Mouse (Mus musculus): ENCODE results near the gene Celf2. TPM values are rescaled to one million over a fixed set of nuclear protein-coding genes. Genes with fewer than 3 reads are reported as not detected.

Gene Celf2
- total RNA-seq, 2 experiments from 2014 or later, result 20.0 to 40.5 TPM

DNA sequence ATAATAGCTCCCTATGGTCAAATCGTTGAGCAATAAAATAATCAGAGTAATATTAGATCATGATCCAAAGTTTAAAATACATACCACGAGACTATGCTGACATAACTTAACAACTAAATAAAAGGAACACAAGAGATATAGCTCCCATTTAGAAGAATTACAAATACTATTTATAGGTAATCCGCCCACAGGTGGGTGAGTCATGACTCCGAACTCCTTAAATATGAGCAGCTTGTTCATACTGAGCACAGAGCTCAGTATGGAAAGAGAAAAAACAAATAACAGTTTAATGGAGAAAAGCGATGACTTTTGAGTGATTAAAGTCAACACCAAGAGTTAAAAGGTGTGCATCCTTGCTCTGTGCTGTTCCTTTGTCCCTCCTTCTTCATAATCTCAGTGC, 458.3 kb downstream of the Celf2 start:
- ATAC-seq (replicated peaks; ENCODE audit: low FRiP score, poor library complexity, severe bottlenecking), result no peak

DNA sequence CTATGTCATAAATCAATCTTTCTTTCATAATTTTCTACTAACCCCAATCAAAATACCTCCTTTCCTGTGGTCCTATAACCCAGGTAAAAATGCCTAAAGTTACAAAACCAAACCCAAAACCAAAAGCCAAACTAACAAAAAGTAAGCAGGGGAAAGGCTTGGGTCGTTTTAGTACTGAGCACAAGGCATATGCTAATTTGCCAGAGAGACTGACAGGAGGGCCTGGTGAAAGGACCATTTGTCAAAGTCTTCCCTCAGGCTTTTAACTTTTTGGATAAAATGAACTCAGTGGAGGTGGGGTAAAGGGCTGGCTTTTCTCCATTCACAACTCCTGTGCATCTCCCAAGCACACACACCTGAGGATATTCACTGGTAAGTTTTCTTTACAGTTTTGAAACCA, 463.2 kb downstream of the Celf2 start:
- no peak for ATAC-seq (replicated peaks; ENCODE audit: low FRiP score, poor library complexity, severe bottlenecking)

DNA sequence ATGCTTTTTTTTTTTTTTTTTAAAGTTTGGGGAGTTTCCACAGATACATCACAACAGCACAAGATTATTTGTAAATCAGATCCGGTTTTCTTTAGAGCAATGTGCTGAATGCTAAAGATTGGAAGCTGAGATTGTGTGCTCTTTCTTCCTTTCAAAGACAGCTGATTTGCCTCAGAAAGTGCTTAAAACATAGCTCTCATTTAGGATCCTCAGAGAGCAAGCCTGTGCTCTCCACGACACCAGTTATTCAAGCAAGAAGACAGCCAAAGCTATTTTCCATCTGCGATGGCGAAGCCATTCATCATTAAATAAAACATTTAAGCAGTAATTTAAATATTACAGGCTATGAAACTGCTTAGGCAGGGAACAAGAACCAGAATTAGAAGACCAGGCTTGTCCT, 463.8 kb downstream of the Celf2 start:
- ATAC-seq (replicated peaks; ENCODE audit: low FRiP score, poor library complexity, severe bottlenecking), result no peak

DNA sequence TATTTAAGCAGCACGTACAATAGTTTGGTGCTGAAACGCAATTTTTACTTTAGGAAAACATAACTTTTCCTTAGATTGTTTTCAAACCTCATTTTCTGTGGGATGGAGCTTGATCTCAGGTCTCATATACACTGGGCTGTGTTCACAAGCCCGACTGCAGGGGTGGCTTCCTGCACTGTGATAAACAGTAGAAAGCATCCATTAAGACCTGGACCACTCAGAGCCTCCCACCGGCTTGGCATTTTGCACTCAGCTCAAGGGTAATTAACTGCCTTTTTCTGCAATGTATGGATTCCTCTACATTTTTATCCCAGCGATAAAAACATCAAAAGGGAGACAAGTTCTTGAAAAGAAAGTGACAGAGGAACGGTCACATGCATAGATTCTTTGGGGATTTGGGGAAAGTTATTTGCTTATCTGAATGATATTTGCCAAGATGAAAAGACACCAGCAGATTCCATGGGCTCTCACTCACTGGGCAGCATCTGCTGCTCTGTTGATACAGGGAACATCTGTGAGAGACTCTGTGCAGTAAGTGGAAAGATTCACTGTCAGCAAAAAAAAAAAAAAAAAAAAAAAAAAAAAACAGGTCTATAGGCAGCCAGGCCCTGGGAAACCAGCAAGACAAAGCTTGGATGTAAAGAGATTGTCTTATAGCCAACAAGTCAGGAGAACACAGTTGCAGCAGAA, 465.4 kb downstream of the Celf2 start:
- no peak for ATAC-seq (replicated peaks; ENCODE audit: low FRiP score, poor library complexity, severe bottlenecking)

GRCm38 (mm10) chr2:7040940-7041339, 468.4 kb downstream of the Celf2 start:
- ATAC-seq (replicated peaks; ENCODE audit: low FRiP score, poor library complexity, severe bottlenecking), result no peak

GRCm38 (mm10) chr2:7038991-7039390, 470.4 kb downstream of the Celf2 start:
- no peak for ATAC-seq (replicated peaks; ENCODE audit: low FRiP score, poor library complexity, severe bottlenecking)

DNA sequence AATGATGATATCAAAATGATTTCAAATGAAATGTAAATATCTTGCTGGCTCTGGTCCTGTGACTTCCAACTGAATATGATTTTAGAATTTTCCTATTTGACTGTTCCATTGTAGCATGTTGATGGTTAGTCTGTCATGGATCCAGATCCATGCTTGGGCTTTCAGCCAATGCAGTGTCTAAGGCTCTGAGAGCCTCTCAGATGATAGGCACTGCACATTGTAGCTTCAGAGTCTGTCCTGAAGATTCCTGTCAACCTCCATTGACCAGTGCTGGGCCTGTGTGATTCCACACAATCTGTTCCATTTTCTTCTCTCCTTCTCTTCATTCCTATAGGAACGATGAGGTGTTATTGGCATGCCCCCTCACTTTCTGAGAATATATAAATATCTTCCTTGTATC, 478.0 kb downstream of the Celf2 start:
- no peak for ATAC-seq (replicated peaks; ENCODE audit: low FRiP score, poor library complexity, severe bottlenecking)

DNA sequence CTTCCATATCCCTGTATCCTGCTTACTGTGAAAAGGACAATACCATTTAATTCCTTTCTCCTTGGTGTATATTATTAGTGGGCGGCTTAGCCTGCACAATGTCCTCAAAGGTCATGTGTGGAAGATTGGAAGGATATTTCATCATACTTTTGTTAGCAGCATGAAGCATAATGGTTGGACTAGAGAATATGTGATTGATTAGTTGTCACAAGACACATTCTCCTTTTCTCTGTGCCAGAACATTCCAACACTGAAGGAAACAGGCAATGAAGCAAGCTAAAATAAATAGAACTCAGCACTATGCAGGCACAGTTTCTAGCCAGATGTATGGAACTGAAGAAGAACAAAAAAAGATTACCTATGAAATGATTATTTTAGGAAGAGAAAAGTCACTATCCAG, 482.6 kb downstream of the Celf2 start:
- ATAC-seq (replicated peaks; ENCODE audit: low FRiP score, poor library complexity, severe bottlenecking), result no peak

- ATAC-seq (replicated peaks; ENCODE audit: low FRiP score, poor library complexity, severe bottlenecking), result no peak
Observed at GRCm38 (mm10) chr2:7025594-7025993, 483.8 kb downstream of the Celf2 start.

DNA sequence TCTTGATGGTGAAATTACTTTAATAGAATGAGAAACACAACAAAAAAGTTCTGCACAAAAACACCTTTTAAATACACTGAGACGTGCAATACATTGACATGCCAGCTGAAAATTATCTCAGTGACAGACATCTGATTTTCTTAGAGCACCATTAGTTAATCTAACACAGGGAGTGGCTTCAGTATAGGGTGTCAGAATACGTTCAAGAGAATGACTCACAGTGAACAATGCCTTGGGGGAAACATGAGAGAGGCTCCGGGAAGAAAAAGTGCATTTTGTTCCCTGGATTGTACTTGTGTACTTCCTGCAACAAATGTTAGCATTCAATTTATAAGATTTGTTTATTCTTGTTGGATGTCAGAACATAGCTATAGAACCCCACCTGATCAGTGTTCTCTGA, 487.2 kb downstream of the Celf2 start:
- no peak for ATAC-seq (replicated peaks; ENCODE audit: low FRiP score, poor library complexity, severe bottlenecking)

GRCm38 (mm10) chr2:7017384-7018113, 491.8 kb downstream of the Celf2 start:
- no peak for ATAC-seq (replicated peaks; ENCODE audit: low FRiP score, poor library complexity, severe bottlenecking)

DNA sequence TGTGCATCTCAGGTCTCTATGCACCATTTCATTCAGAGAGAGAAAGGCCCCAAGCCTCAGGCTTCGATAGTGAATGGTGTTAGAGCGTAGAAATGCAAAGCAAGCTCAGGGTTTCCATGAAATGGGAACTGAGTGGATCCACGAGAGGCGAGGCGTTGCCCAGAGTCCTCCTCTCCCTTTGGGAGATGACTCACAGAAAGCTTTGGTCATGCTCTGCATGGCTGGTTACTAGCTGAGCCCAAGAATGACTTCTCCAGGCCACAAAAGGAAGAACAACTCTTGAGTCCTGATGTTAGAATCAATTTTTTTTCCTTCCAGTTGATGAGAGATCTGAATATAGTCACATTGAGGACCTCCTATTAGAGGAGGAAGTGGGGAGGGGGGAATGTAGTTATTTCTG, 496.2 kb downstream of the Celf2 start:
- no peak for ATAC-seq (replicated peaks; ENCODE audit: low FRiP score, poor library complexity, severe bottlenecking)

DNA sequence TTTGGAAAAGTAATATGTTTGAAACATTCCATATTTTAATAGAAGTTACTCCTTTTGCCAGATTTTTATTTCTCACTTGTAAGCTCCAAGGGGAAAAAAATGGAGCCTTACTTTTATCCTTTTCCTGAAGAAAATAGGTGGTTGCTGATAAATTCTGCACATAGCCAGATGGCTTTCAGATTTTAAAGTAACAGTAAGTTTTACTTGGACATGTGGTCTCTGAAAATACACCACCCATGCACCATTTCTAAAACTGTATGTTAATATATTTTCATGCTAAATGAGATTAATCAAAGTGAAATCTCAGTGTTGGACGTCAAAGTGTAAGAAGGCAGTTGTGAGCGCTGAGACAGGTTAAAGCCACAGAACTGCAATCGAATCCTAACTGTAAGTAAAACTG, 502.5 kb downstream of the Celf2 start:
- ATAC-seq (replicated peaks; ENCODE audit: low FRiP score, poor library complexity, severe bottlenecking), result no peak

GRCm38 (mm10) chr2:7001967-7002366, 507.4 kb downstream of the Celf2 start:
- no peak for ATAC-seq (replicated peaks; ENCODE audit: low FRiP score, poor library complexity, severe bottlenecking)

GRCm38 (mm10) chr2:6991010-6991421, 518.3 kb downstream of the Celf2 start:
- no peak for ATAC-seq (replicated peaks; ENCODE audit: low FRiP score, poor library complexity, severe bottlenecking)

- no peak for ATAC-seq (replicated peaks; ENCODE audit: low FRiP score, poor library complexity, severe bottlenecking)
Observed at GRCm38 (mm10) chr2:6985706-6986105, 523.7 kb downstream of the Celf2 start.

DNA sequence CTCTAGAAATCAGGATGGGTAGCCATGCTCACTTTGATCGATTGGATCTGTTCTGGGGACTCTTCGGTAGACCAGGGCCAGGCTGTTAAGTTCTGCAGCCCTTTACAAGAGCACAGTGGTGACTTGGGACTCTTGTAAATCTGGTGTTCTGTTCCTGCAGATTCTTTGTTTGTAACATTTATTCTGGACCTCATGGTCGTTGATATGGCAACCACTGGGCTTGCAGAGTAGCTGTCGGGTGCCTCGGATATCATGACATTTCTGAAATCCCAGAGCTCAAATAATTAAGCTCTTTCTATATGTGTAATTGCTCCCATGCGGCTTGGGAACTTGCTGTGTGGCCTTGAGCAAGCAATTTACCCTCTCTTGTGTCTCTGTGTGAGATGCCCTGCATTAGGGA, 525.5 kb downstream of the Celf2 start:
- no peak for ATAC-seq (replicated peaks; ENCODE audit: low FRiP score, poor library complexity, severe bottlenecking)

- ATAC-seq (replicated peaks; ENCODE audit: low FRiP score, poor library complexity, severe bottlenecking), result no peak
Observed at GRCm38 (mm10) chr2:6976300-6976699, 533.1 kb downstream of the Celf2 start.

- ATAC-seq (replicated peaks; ENCODE audit: low FRiP score, poor library complexity, severe bottlenecking), result no peak
Observed at GRCm38 (mm10) chr2:6969228-6969627, 540.1 kb downstream of the Celf2 start.

DNA sequence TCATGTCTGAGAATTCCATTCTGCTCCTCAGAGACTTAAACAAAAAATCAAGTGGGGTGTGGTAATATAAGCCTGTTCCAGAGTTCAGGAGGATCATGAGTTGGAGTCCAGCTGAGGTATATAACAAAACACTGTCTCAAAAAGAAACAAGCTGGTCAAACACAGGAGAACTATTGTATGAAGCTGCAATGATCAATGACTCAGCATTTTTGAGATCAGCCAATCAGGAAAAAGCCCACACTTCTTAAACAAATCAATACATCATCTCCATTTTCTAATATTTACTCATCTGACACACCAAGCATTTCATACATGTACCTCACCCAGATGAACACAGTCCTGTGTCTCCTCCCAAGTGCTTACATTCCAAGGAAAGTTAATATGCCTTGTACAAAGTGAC, 544.1 kb downstream of the Celf2 start:
- no peak for ATAC-seq (replicated peaks; ENCODE audit: low FRiP score, poor library complexity, severe bottlenecking)

DNA sequence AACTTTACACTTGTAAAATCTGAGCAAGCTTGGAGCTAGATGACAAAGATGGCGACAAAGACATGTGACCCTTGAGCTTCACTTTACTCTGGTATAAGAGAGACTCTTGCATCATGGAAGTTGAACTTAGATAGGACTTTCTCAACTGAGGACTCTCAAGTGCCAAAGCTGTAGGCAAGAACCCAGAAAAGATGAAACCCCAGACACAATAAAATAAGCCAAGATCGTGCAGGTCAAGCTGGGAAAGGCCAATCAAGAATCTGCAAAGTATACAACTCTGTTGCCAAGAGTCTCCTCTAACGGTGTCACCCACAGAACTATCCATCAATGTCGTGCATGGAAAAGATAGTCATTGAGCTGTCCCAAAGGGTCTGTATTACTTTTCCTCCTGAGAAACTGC, 558.7 kb downstream of the Celf2 start:
- ATAC-seq (replicated peaks; ENCODE audit: low FRiP score, poor library complexity, severe bottlenecking), result no peak

All from erythroblast, adult 5-6 weeks (primary cell).